Mouse (Mus musculus): Measurements from ENCODE around the gene Kpna4.

GRCm38 (mm10) chr3:69062764-69063163 is 64.1 kb downstream of the Kpna4 start:
- TF ChIP-seq CTCF (conservative IDR thresholded peaks at IDR 0.05; ENCODE audit: low read length): no peak
- no peak for TF ChIP-seq NANOG (IDR thresholded peaks at IDR 0.05; ENCODE audit: borderline replicate concordance, low read length)

Data from E14TG2a.4 (cell line).